Mouse (Mus musculus) hindbrain, embryonic 10.5 days (tissue): ENCODE results near the gene Crybg2. TPM values are rescaled to one million over a fixed set of nuclear protein-coding genes. Genes with fewer than 3 reads are reported as not detected.

Experiments
- DNase-seq: peaks from one replicate; pipeline ENCODE4 v3.0.0-alpha.2; 2017; ENCODE audit warnings: low spot score
- H3K27ac ChIP-seq: fragments of 300-500 bp; sonication (generic); 2 replicates; pipeline ENCODE4 v1.5.1; 2016; ENCODE audit warnings: mild to moderate bottlenecking, moderate library complexity
- H3K27me3 ChIP-seq: fragments of 300-500 bp; sonication (generic); 2 replicates; pipeline ENCODE4 v1.6.1; 2016; ENCODE audit warnings: mild to moderate bottlenecking; ENCODE audit not compliant: poor library complexity, insufficient read depth, severe bottlenecking
- H3K36me3 ChIP-seq: fragments of 300-500 bp; sonication (generic); 2 replicates; pipeline ENCODE4 v1.6.1; 2016; ENCODE audit warnings: mild to moderate bottlenecking, moderate library complexity
- H3K4me1 ChIP-seq: fragments of 300-500 bp; sonication (generic); replicated peaks from 2 replicates; pipeline ENCODE4 v1.6.1; 2016; ENCODE audit warnings: mild to moderate bottlenecking
- H3K4me3 ChIP-seq: fragments of 300-500 bp; sonication (generic); 2 replicates; pipeline ENCODE4 v1.5.1; 2016; ENCODE audit warnings: mild to moderate bottlenecking, moderate library complexity
- H3K9me3 ChIP-seq: fragments of 300-500 bp; sonication (generic); 2 replicates; pipeline ENCODE4 v1.6.1; 2016; ENCODE audit warnings: mild to moderate bottlenecking, moderate library complexity
- WGBS: fragments of 180-500 bp; shearing (Covaris S2); methylation state at CpG from one replicate; pipeline ENCODE4 v1.1.7; 2016; 5-methylcytosine and 5-hydroxymethylcytosine counted together
- polyA plus RNA-seq: library from polyadenylated mRNA; unstranded; fragments of >200 nt; fragmentation: Nextera tagmentation; extraction: Ambion mirVana; gene quantifications from 2 replicates; pipeline ENCODE4 v1.2.1, GENCODE M21; 2016

Gene Crybg2
- polyA plus RNA-seq, 1 experiment from 2014 or later: 1.6 TPM

- no peak for DNase-seq
- Histone ChIP-seq H3K36me3 (no peaks in the 10 kb centered on the region), H3K4me3 (no peak overlapping the region), H3K27me3 (no peaks in the 10 kb centered on the region), H3K27ac (no peak overlapping the region), H3K4me1 (no peaks in the 10 kb centered on the region), H3K9me3 (no peaks in the 10 kb centered on the region)
- 86% methylated on average over 6 of the region's 6 CpGs for WGBS
Measured at GRCm38 (mm10) chr4:134091225-134091529, 30.6 kb downstream of the Crybg2 start.

- Histone ChIP-seq H3K27ac (no peak overlapping the region), H3K9me3 (no peaks in the 10 kb centered on the region), H3K36me3 (no peaks in the 10 kb centered on the region), H3K27me3 (no peaks in the 10 kb centered on the region), H3K4me3 (no peak overlapping the region), H3K4me1 (0 out of 2 replicates have a peak, but pooled peaks cover 4% of the 10 kb centered on the region)
- 69% methylated on average over 6 of the region's 6 CpGs for WGBS
- peak; percentile 33 for DNase-seq
Measured at GRCm38 (mm10) chr4:134092382-134093288, 32.0 kb downstream of the Crybg2 start.

DNA sequence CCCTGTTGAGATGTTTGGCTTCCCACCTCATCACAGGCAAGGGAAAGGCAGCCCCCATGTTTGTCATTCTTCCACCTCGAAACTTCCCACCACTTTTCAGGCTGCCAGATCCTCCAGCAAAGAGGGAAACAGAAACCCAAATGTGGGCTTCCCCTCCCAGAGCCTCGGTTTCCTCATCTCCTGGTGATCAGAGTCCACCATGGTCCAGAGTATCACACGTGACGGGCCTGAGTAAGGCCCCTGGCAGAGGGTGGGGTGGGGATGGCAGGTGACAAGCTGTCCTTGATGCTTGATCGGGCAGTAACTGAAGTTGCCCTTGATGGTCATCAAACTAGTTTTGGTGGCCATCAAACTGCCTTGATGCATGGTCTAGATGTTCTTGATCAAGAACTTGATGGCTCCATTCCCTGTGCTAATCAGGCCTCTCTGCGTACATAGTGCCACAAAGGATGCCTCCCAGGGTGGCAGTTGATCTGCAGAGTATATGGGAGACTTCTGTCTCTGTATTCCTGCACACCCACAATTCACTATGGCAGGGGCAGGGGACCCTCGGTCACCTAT, 33.5 kb downstream of the Crybg2 start:
- Histone ChIP-seq H3K4me1 (0 out of 2 replicates have a peak, but pooled peaks cover 4% of the 10 kb centered on the region), H3K4me3 (no peak overlapping the region), H3K27ac (no peak overlapping the region), H3K9me3 (no peaks in the 10 kb centered on the region), H3K36me3 (no peaks in the 10 kb centered on the region), H3K27me3 (no peaks in the 10 kb centered on the region)
- no peak for DNase-seq
- WGBS: 91% methylated on average over 7 of the region's 7 CpGs

GRCm38 (mm10) chr4:134094923-134095547, 34.4 kb downstream of the Crybg2 start, which contains the start of gene Cd52:
Gene Cd52 (minus strand): TSS chr4:134095082.
- H3K36me3 ChIP-seq: no peaks in the 10 kb centered on the region
- 63% methylated on average over 3 of the region's 3 CpGs for WGBS

DNA sequence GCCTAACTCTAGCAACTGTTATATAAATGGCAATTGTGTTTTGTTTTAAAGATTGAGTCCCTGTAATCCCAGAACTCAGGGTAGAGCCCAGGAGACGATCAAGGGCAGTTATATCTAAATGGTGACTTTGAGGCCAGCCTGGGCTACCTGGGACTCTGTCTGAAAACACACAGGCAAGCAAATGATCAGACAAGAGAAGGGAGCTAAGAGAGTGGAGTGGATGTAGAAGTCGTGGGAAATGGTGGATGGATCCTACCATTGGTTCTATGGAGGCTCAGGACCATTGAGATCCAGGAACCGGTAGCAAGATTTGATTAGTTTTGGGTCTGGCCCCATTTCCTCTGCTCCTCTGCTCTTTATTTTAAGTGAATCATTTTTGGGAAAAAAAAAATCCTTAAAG, 35.5 kb downstream of the Crybg2 start:
- 89% methylated on average over 3 of the region's 3 CpGs for WGBS
- no peak overlapping the region for H3K27ac ChIP-seq
- H3K4me1 ChIP-seq: 0 out of 2 replicates have a peak, but pooled peaks cover 4% of the 10 kb centered on the region
- H3K9me3 ChIP-seq: no peaks in the 10 kb centered on the region
- no peak for DNase-seq
- H3K27me3 ChIP-seq: no peaks in the 10 kb centered on the region
- no peak overlapping the region for H3K4me3 ChIP-seq
- H3K36me3 ChIP-seq: no peaks in the 10 kb centered on the region

More at GRCm38 (mm10) chr4:134094923-134095547, 34.4 kb downstream of the Crybg2 start, which contains the start of gene Cd52:
- H3K27ac ChIP-seq: no peak within 1 kb of the TSS
- no peaks in the 10 kb centered on the region for H3K9me3 ChIP-seq
- H3K4me1 ChIP-seq: 0 out of 2 replicates have a peak, but pooled peaks cover 4% of the 10 kb centered on the region
- no peak for DNase-seq
- H3K4me3 ChIP-seq: no peak within 1 kb of the TSS
- no peaks in the 10 kb centered on the region for H3K27me3 ChIP-seq

DNA sequence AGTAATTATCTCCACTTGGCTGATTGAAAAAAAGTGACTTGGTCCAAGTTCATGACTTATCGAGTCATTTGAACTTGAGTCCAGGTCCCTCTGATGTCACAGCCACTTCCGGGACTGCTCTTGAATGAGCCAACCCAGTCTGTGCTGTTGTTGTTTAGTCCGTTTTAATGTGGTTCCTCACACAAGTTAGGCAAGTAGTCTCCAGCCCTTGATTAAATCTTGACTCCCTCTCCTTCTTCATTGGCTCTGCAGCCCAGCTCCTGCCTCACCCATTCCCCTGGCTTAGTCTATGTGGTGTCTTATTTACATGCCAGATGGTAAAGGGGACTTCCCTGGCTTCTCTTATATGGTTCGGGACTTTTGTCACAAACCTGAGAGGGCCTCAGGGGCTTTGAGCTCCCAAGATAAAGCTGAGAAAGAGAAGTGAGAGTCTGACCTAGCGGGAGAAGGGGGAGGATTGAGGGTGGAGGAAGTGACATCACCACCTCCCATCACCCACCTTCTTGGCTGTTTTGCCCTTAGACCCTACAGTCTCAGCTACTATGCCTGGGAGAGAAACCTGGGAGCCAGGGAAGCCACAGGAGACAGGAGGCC, 36.5 kb downstream of the Crybg2 start:
- H3K4me3 ChIP-seq: no peak overlapping the region
- H3K36me3 ChIP-seq: no peaks in the 10 kb centered on the region
- no peak for DNase-seq
- no peaks in the 10 kb centered on the region for H3K9me3 ChIP-seq
- no peaks in the 10 kb centered on the region for H3K27me3 ChIP-seq
- H3K27ac ChIP-seq: no peak overlapping the region
- 82% methylated on average over 5 of the region's 5 CpGs for WGBS
- 0 out of 2 replicates have a peak, but pooled peaks cover 4% of the 10 kb centered on the region for H3K4me1 ChIP-seq

- Histone ChIP-seq H3K9me3 (no peaks in the 10 kb centered on the region), H3K27ac (no peak overlapping the region), H3K4me3 (no peak overlapping the region), H3K27me3 (no peaks in the 10 kb centered on the region), H3K4me1 (peaks cover 12% of the 10 kb centered on the region), H3K36me3 (no peaks in the 10 kb centered on the region)
- 75% methylated on average over 8 of the region's 8 CpGs for WGBS
- DNase-seq: no peak
Measured at GRCm38 (mm10) chr4:134098628-134099027, 38.0 kb downstream of the Crybg2 start.

DNA sequence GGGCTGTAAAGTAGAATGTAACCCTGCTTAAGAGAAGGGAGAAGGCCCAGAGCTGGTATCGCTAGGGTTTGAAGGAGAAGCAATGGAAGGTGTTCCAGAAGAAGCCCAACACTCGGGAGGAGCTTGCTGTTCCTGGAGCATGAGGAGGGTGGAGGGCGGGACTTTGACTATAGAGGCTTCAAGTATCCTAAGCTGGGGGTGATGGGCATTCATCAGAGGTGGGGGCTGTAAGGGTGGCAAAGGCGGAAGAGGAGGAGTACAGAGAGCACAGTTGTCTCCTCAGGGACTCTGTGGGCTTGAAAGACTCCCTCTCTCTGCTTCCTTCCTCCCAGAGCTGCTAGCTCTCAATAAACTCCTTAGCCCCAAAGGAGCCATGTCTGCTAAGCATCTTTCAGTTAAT, 39.6 kb downstream of the Crybg2 start:
- Histone ChIP-seq H3K36me3 (no peaks in the 10 kb centered on the region), H3K4me1 (peaks cover 12% of the 10 kb centered on the region), H3K9me3 (no peaks in the 10 kb centered on the region), H3K4me3 (no peak overlapping the region), H3K27me3 (no peaks in the 10 kb centered on the region), H3K27ac (no peak overlapping the region)
- no peak for DNase-seq
- 88% methylated on average over 4 of the region's 4 CpGs for WGBS

- Histone ChIP-seq H3K27me3 (no peaks in the 10 kb centered on the region), H3K4me3 (peak within 1 kb of the TSS; percentile 85), H3K4me1 (peaks cover 23% of the 10 kb centered on the region), H3K36me3 (no peaks in the 10 kb centered on the region), H3K27ac (peak within 1 kb of the TSS; percentile 84), H3K9me3 (no peaks in the 10 kb centered on the region)
- WGBS: 18% methylated on average over 34 of the region's 34 CpGs
- peak; percentile 90 for DNase-seq
Measured at GRCm38 (mm10) chr4:134101979-134102741, 41.5 kb downstream of the Crybg2 start, which contains the start of gene Ubxn11. Gene Ubxn11 (plus strand): TSS chr4:134102570.

GRCm38 (mm10) chr4:134102742-134103119, 42.1 kb downstream of the Crybg2 start:
- Histone ChIP-seq H3K27me3 (no peaks in the 10 kb centered on the region), H3K4me3 (peak overlapping the region; percentile 85), H3K36me3 (no peaks in the 10 kb centered on the region), H3K9me3 (no peaks in the 10 kb centered on the region), H3K4me1 (peaks cover 25% of the 10 kb centered on the region), H3K27ac (peak overlapping the region; percentile 84)
- DNase-seq: no peak
- 5% methylated on average over 21 of the region's 21 CpGs for WGBS

- H3K27me3 ChIP-seq: no peaks in the 10 kb centered on the region
- no peak overlapping the region for H3K4me3 ChIP-seq
- no peaks in the 10 kb centered on the region for H3K36me3 ChIP-seq
- H3K27ac ChIP-seq: no peak overlapping the region
- no peaks in the 10 kb centered on the region for H3K9me3 ChIP-seq
- DNase-seq: no peak
- WGBS: 79% methylated on average over 7 of the region's 7 CpGs
- H3K4me1 ChIP-seq: peaks cover 45% of the 10 kb centered on the region
Measured at GRCm38 (mm10) chr4:134106105-134106504, 45.5 kb downstream of the Crybg2 start.

DNA sequence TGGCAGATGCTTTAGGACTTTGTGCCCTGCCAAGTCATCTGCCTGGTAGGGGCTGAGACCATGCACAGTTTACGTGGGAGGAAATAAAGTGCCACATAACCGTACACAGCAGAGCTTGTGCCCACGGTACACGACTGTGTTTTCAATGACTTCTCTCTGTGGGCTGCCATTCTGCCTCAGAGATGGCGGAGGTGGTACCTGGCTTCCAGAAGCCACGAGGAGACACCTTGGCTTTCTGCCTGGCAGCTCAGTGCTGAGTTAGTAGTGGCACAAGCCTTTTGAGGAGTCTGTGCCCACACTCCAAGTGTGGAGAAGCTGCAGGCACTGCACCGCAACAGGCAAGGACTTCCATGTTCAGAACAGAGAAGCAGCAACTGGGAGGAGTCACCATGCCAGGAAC, 47.1 kb downstream of the Crybg2 start:
- H3K27me3 ChIP-seq: no peaks in the 10 kb centered on the region
- H3K4me3 ChIP-seq: no peak overlapping the region
- H3K27ac ChIP-seq: no peak overlapping the region
- no peaks in the 10 kb centered on the region for H3K9me3 ChIP-seq
- peaks cover 47% of the 10 kb centered on the region for H3K4me1 ChIP-seq
- no peak for DNase-seq
- WGBS: 89% methylated on average over 7 of the region's 7 CpGs
- H3K36me3 ChIP-seq: no peaks in the 10 kb centered on the region
